Mouse (Mus musculus): ENCODE measurements around the gene Hprt. TPM values are rescaled to one million over a fixed set of nuclear protein-coding genes. Genes with fewer than 3 reads are reported as not detected.
A peak's percentile ranks its signal among the peaks of the same experiment; 100 is the strongest.
"Not testable (repeated sequence)": the region's sequence is repeated elsewhere in the genome, so short reads cannot be mapped to it uniquely, and the experiment has no call there.

Gene Hprt
- 152 and 173 TPM in 2 replicates for polyA plus RNA-seq (2015; fragmentation: Nextera tagmentation; extraction: Ambion mirVana)

- H3K4me1 ChIP-seq: peaks cover 6% of the 10 kb centered on the region; the same call in 1 of the 2 replicates
- peak within 1 kb of the TSS; percentile 57 for H3K4me2 ChIP-seq
- ATAC-seq (replicated peaks; ENCODE audit: low FRiP score): peak; percentile 98
- no peaks in the 10 kb centered on the region for H3K36me3 ChIP-seq
- 11% methylated on average over 67 of the region's 72 CpGs for WGBS
- peak within 1 kb of the TSS; percentile 91 for H3K27ac ChIP-seq
- H3K9me3 ChIP-seq (replicated peaks): no peaks in the 10 kb centered on the region
- H3K9ac ChIP-seq: peak within 1 kb of the TSS; percentile 71
- H3K4me3 ChIP-seq (replicated peaks): peak within 1 kb of the TSS; percentile 70
- no peaks in the 10 kb centered on the region for H3K27me3 ChIP-seq
Observed at GRCm38 (mm10) chrX:52987905-52988783, at the start of gene Hprt. Gene Hprt (plus strand): TSS chrX:52988137.

- ATAC-seq (replicated peaks; ENCODE audit: low FRiP score): no peak
- no peaks in the 10 kb centered on the region for H3K27me3 ChIP-seq
- no peak overlapping the region for H3K27ac ChIP-seq
- H3K9me3 ChIP-seq (replicated peaks): no peaks in the 10 kb centered on the region
- H3K36me3 ChIP-seq: peaks cover 36% of the 10 kb centered on the region
- WGBS: 85% methylated on average over 5 of the region's 5 CpGs
- H3K4me2 ChIP-seq: no peak overlapping the region
- H3K4me1 ChIP-seq: no peaks in the 10 kb centered on the region
- H3K9ac ChIP-seq: no peak overlapping the region
- no peak overlapping the region for H3K4me3 ChIP-seq (replicated peaks)
Observed at GRCm38 (mm10) chrX:52945509-52945908, 42.4 kb upstream of the Hprt start.

- peaks cover 28% of the 10 kb centered on the region; the same call in 1 of the 2 replicates for H3K36me3 ChIP-seq
Observed at GRCm38 (mm10) chrX:52949713-52950112, 38.2 kb upstream of the Hprt start.

GRCm38 (mm10) chrX:52956942-52957341 is 31.0 kb upstream of the Hprt start:
- Histone ChIP-seq H3K27me3 (0 out of 2 replicates have a peak, but pooled peaks cover 2% of the 10 kb centered on the region), H3K27ac (no peak overlapping the region), H3K9ac (no peak overlapping the region), H3K4me1 (no peaks in the 10 kb centered on the region), H3K9me3 (replicated peaks) (no peaks in the 10 kb centered on the region), H3K4me3 (replicated peaks) (no peak overlapping the region), H3K4me2 (no peak overlapping the region), H3K36me3 (peaks cover 13% of the 10 kb centered on the region; the same call in 1 of the 2 replicates)
- ATAC-seq (replicated peaks; ENCODE audit: low FRiP score): no peak
- WGBS: 94% methylated on average over 4 of the region's 4 CpGs

More at GRCm38 (mm10) chrX:52949713-52950112, 38.2 kb upstream of the Hprt start:
- H3K9me3 ChIP-seq (replicated peaks): no peaks in the 10 kb centered on the region
- H3K27ac ChIP-seq: no peak overlapping the region
- H3K27me3 ChIP-seq: no peaks in the 10 kb centered on the region
- H3K4me2 ChIP-seq: no peak overlapping the region
- no peak overlapping the region for H3K9ac ChIP-seq
- no peak overlapping the region for H3K4me3 ChIP-seq (replicated peaks)
- H3K4me1 ChIP-seq: no peaks in the 10 kb centered on the region
- WGBS: 69% methylated on average over 2 of the region's 2 CpGs
- no peak for ATAC-seq (replicated peaks; ENCODE audit: low FRiP score)

- Histone ChIP-seq H3K27ac (no peak overlapping the region), H3K9ac (no peak overlapping the region), H3K9me3 (replicated peaks) (no peaks in the 10 kb centered on the region), H3K27me3 (0 out of 2 replicates have a peak, but pooled peaks cover 2% of the 10 kb centered on the region), H3K4me1 (no peaks in the 10 kb centered on the region), H3K4me2 (no peak overlapping the region), H3K36me3 (no peaks in the 10 kb centered on the region), H3K4me3 (replicated peaks) (no peak overlapping the region)
- ATAC-seq (replicated peaks; ENCODE audit: low FRiP score): no peak
- 70% methylated on average over 5 of the region's 5 CpGs for WGBS
Observed at GRCm38 (mm10) chrX:52961559-52962110, 26.3 kb upstream of the Hprt start.

- no peak overlapping the region for H3K9ac ChIP-seq
- H3K4me3 ChIP-seq (replicated peaks): no peak overlapping the region
- no peak overlapping the region for H3K27ac ChIP-seq
- no peaks in the 10 kb centered on the region for H3K4me1 ChIP-seq
- H3K9me3 ChIP-seq (replicated peaks): no peaks in the 10 kb centered on the region
- ATAC-seq (replicated peaks; ENCODE audit: low FRiP score): no peak
- no peaks in the 10 kb centered on the region for H3K36me3 ChIP-seq
- WGBS: 91% methylated on average over 2 of the region's 2 CpGs
- no peak overlapping the region for H3K4me2 ChIP-seq
- H3K27me3 ChIP-seq: no peaks in the 10 kb centered on the region
Observed at GRCm38 (mm10) chrX:52965149-52965548, 22.8 kb upstream of the Hprt start.

- Histone ChIP-seq H3K9me3 (replicated peaks) (no peaks in the 10 kb centered on the region), H3K4me3 (replicated peaks) (no peak overlapping the region), H3K36me3 (no peaks in the 10 kb centered on the region), H3K27me3 (no peaks in the 10 kb centered on the region), H3K9ac (no peak overlapping the region), H3K4me1 (no peaks in the 10 kb centered on the region), H3K4me2 (no peak overlapping the region), H3K27ac (no peak overlapping the region)
- WGBS: 55% methylated on average over 3 of the region's 3 CpGs
- no peak; the same call in 1 of the 2 replicates for ATAC-seq (replicated peaks; ENCODE audit: low FRiP score)
Observed at GRCm38 (mm10) chrX:52971211-52972006, 16.5 kb upstream of the Hprt start.

GRCm38 (mm10) chrX:52972129-52972528 is 15.8 kb upstream of the Hprt start:
- H3K36me3 ChIP-seq: no peaks in the 10 kb centered on the region
- H3K27ac ChIP-seq: no peak overlapping the region
- H3K4me2 ChIP-seq: no peak overlapping the region
- H3K27me3 ChIP-seq: no peaks in the 10 kb centered on the region
- H3K9me3 ChIP-seq (replicated peaks): no peaks in the 10 kb centered on the region
- no peak overlapping the region for H3K9ac ChIP-seq
- H3K4me1 ChIP-seq: no peaks in the 10 kb centered on the region
- H3K4me3 ChIP-seq (replicated peaks): no peak overlapping the region
- WGBS: 75% methylated on average over 1 of the region's 1 CpGs
- no peak for ATAC-seq (replicated peaks; ENCODE audit: low FRiP score)

- ATAC-seq (replicated peaks; ENCODE audit: low FRiP score): no peak
- Histone ChIP-seq H3K27me3 (no peaks in the 10 kb centered on the region), H3K9ac (no peak overlapping the region), H3K36me3 (no peaks in the 10 kb centered on the region), H3K4me1 (no peaks in the 10 kb centered on the region), H3K4me3 (replicated peaks) (no peak overlapping the region), H3K9me3 (replicated peaks) (no peaks in the 10 kb centered on the region), H3K4me2 (no peak overlapping the region), H3K27ac (no peak overlapping the region)
- WGBS: 95% methylated on average over 1 of the region's 1 CpGs
Observed at GRCm38 (mm10) chrX:52972680-52973079, 15.3 kb upstream of the Hprt start.

- no peak overlapping the region for H3K9ac ChIP-seq
- H3K4me2 ChIP-seq: no peak overlapping the region
- no peaks in the 10 kb centered on the region for H3K9me3 ChIP-seq (replicated peaks)
- H3K36me3 ChIP-seq: no peaks in the 10 kb centered on the region
- H3K27ac ChIP-seq: no peak overlapping the region
- H3K4me1 ChIP-seq: no peaks in the 10 kb centered on the region
- no peak overlapping the region for H3K4me3 ChIP-seq (replicated peaks)
- WGBS: 72% methylated on average over 1 of the region's 1 CpGs
- no peak for ATAC-seq (replicated peaks; ENCODE audit: low FRiP score)
- H3K27me3 ChIP-seq: no peaks in the 10 kb centered on the region
Observed at GRCm38 (mm10) chrX:52978576-52978975, 9.4 kb upstream of the Hprt start.

- WGBS: 52% methylated on average over 3 of the region's 3 CpGs
- Histone ChIP-seq H3K9me3 (replicated peaks) (no peaks in the 10 kb centered on the region), H3K4me1 (no peaks in the 10 kb centered on the region), H3K27me3 (no peaks in the 10 kb centered on the region), H3K4me2 (no peak overlapping the region), H3K9ac (no peak overlapping the region), H3K4me3 (replicated peaks) (no peak overlapping the region), H3K27ac (no peak overlapping the region), H3K36me3 (no peaks in the 10 kb centered on the region)
- ATAC-seq (replicated peaks; ENCODE audit: low FRiP score): no peak; the same call in 1 of the 2 replicates
Observed at GRCm38 (mm10) chrX:52981378-52981777, 6.6 kb upstream of the Hprt start.

- H3K27me3 ChIP-seq; H3K4me3 ChIP-seq (replicated peaks); H3K4me1 ChIP-seq; H3K27ac ChIP-seq; H3K36me3 ChIP-seq; H3K9me3 ChIP-seq (replicated peaks); H3K4me2 ChIP-seq; ATAC-seq (replicated peaks; ENCODE audit: low FRiP score); H3K9ac ChIP-seq: not testable (repeated sequence)
- WGBS: 79% methylated on average over 5 of the region's 5 CpGs
Observed at GRCm38 (mm10) chrX:52994726-52995125, 6.8 kb downstream of the Hprt start.
